Mouse (Mus musculus) forebrain, embryonic 11.5 days (tissue): Measurements from ENCODE around the gene Gpr65. TPM values are rescaled to one million over a fixed set of nuclear protein-coding genes. Genes with fewer than 3 reads are reported as not detected.

Experiments used
- ATAC-seq: fragments of 200-750 bp; cut with Nextera tagmentation; replicated peaks from 2 replicates; pipeline ENCODE4 v1.8.0; 2017; ENCODE audit warnings: moderate TSS enrichment; ENCODE audit not compliant: low FRiP score
- DNase-seq: peaks from one replicate; pipeline ENCODE4 v3.0.0-alpha.2; 2017; ENCODE audit warnings: low spot score
- H3K27ac ChIP-seq: fragments of 300-500 bp; sonication (generic); 2 replicates; pipeline ENCODE4 v1.5.1; 2014; ENCODE audit warnings: low read depth, low read length
- H3K27me3 ChIP-seq: fragments of 300-500 bp; sonication (generic); 2 replicates; pipeline ENCODE4 v1.6.1; 2014; ENCODE audit warnings: mild to moderate bottlenecking, low read length, mixed read lengths; ENCODE audit not compliant: control insufficient read depth, insufficient read depth
- H3K36me3 ChIP-seq: fragments of 300-500 bp; sonication (generic); 2 replicates; pipeline ENCODE4 v1.6.1; 2014; ENCODE audit warnings: mild to moderate bottlenecking, low read length, moderate library complexity, mixed read lengths; ENCODE audit not compliant: control insufficient read depth, insufficient read depth
- H3K4me1 ChIP-seq: fragments of 300-500 bp; sonication (generic); replicated peaks from 2 replicates; pipeline ENCODE4 v1.6.1; 2014; ENCODE audit warnings: low read length, mixed read lengths; ENCODE audit not compliant: control insufficient read depth, insufficient read depth
- H3K4me2 ChIP-seq: fragments of 300-500 bp; sonication (generic); 2 replicates; pipeline ENCODE4 v1.6.1; 2014; ENCODE audit warnings: low read depth, mild to moderate bottlenecking, low read length, moderate library complexity, mixed read lengths; ENCODE audit not compliant: severe bottlenecking
- H3K4me3 ChIP-seq: fragments of 300-500 bp; sonication (generic); 2 replicates; pipeline ENCODE4 v1.5.1; 2014; ENCODE audit warnings: low read depth, low read length
- H3K9ac ChIP-seq: fragments of 300-500 bp; sonication (generic); 2 replicates; pipeline ENCODE4 v1.6.1; 2014; ENCODE audit warnings: low read length
- H3K9me3 ChIP-seq: fragments of 300-500 bp; sonication (generic); 2 replicates; pipeline ENCODE4 v1.6.1; 2016; ENCODE audit warnings: low read length, mixed read lengths; ENCODE audit not compliant: control insufficient read depth
- WGBS: fragments of 180-500 bp; shearing (Covaris S2); extraction: QIAGEN DNeasy Blood & Tissue Kit; methylation state at CpG from one replicate; pipeline ENCODE4 v1.1.7; 2014; 5-methylcytosine and 5-hydroxymethylcytosine counted together
- polyA plus RNA-seq: library from polyadenylated mRNA; unstranded; fragments of >200 nt; fragmentation: Nextera tagmentation; extraction: Ambion mirVana; gene quantifications from 2 replicates; pipeline ENCODE4 v1.2.1, GENCODE M21; 2014

Gene Gpr65
- polyA plus RNA-seq, 1 experiment from 2014 or later = 0.20 TPM

GRCm38 (mm10) chr12:98250327-98250726 is 18.1 kb upstream of the Gpr65 start:
- H3K4me1 ChIP-seq = no peaks in the 10 kb centered on the region
- H3K9ac ChIP-seq = no peak overlapping the region
- H3K4me3 ChIP-seq = no peak overlapping the region
- H3K36me3 ChIP-seq = peaks cover 3% of the 10 kb centered on the region; the same call in 1 of the 2 replicates
- no peaks in the 10 kb centered on the region for H3K27me3 ChIP-seq
- H3K27ac ChIP-seq = no peak overlapping the region
- WGBS = 94% methylated on average over 8 of the region's 8 CpGs
- no peak overlapping the region for H3K4me2 ChIP-seq
- no peak for ATAC-seq
- DNase-seq = no peak
- no peaks in the 10 kb centered on the region for H3K9me3 ChIP-seq

- H3K4me3 ChIP-seq = no peak overlapping the region
- no peak for DNase-seq
Measured at GRCm38 (mm10) chr12:98252417-98252816, 16.0 kb upstream of the Gpr65 start.

GRCm38 (mm10) chr12:98255373-98255995 is 13.0 kb upstream of the Gpr65 start:
- Histone ChIP-seq H3K27ac (no peak overlapping the region), H3K9me3 (no peaks in the 10 kb centered on the region), H3K27me3 (no peaks in the 10 kb centered on the region), H3K4me3 (no peak overlapping the region), H3K9ac (no peak overlapping the region), H3K36me3 (no peaks in the 10 kb centered on the region; the same call in 1 of the 2 replicates), H3K4me2 (no peak overlapping the region), H3K4me1 (no peaks in the 10 kb centered on the region; the same call in 1 of the 2 replicates)
- 80% methylated on average over 13 of the region's 13 CpGs for WGBS
- ATAC-seq (no peak), DNase-seq (no peak)

More at GRCm38 (mm10) chr12:98252417-98252816, 16.0 kb upstream of the Gpr65 start:
- WGBS = 77% methylated on average over 2 of the region's 2 CpGs
- Histone ChIP-seq H3K27ac (no peak overlapping the region), H3K9me3 (no peaks in the 10 kb centered on the region), H3K4me1 (no peaks in the 10 kb centered on the region; the same call in 1 of the 2 replicates), H3K9ac (no peak overlapping the region), H3K4me2 (no peak overlapping the region), H3K36me3 (peaks cover 3% of the 10 kb centered on the region; the same call in 1 of the 2 replicates), H3K27me3 (no peaks in the 10 kb centered on the region)
- no peak for ATAC-seq

GRCm38 (mm10) chr12:98258371-98258844 is 10.0 kb upstream of the Gpr65 start:
- Histone ChIP-seq H3K27me3 (no peaks in the 10 kb centered on the region), H3K4me1 (no peaks in the 10 kb centered on the region; the same call in 1 of the 2 replicates), H3K9me3 (no peaks in the 10 kb centered on the region), H3K9ac (peak overlapping the region; percentile 94), H3K27ac (peak overlapping the region; percentile 93), H3K4me3 (peak overlapping the region; percentile 76), H3K36me3 (no peaks in the 10 kb centered on the region), H3K4me2 (peak overlapping the region; percentile 75)
- under 1% methylated on average over 8 of the region's 8 CpGs for WGBS
- ATAC-seq (no peak), DNase-seq (no peak)

GRCm38 (mm10) chr12:98258845-98259517 is 9.5 kb upstream of the Gpr65 start, which contains the start of gene Galc:
Galc (minus strand) TSS chr12:98259459.
- ATAC-seq (peak; percentile 94), DNase-seq (peak; percentile 91)
- peak within 1 kb of the TSS; percentile 75 for H3K4me2 ChIP-seq
- peak within 1 kb of the TSS; percentile 93 for H3K27ac ChIP-seq
- H3K4me1 ChIP-seq = no peaks in the 10 kb centered on the region; the same call in 1 of the 2 replicates
- no peaks in the 10 kb centered on the region for H3K9me3 ChIP-seq
- H3K9ac ChIP-seq = peak within 1 kb of the TSS; percentile 94
- no peaks in the 10 kb centered on the region for H3K36me3 ChIP-seq
- H3K4me3 ChIP-seq = peak within 1 kb of the TSS; percentile 76
- WGBS = under 1% methylated on average over 74 of the region's 76 CpGs
- no peaks in the 10 kb centered on the region for H3K27me3 ChIP-seq

GRCm38 (mm10) chr12:98259518-98259852 is 8.9 kb upstream of the Gpr65 start:
- ATAC-seq (no peak), DNase-seq (no peak)
- Histone ChIP-seq H3K4me3 (peak overlapping the region; percentile 76), H3K9me3 (no peaks in the 10 kb centered on the region), H3K9ac (peak overlapping the region; percentile 94), H3K27me3 (no peaks in the 10 kb centered on the region), H3K4me2 (peak overlapping the region; percentile 75), H3K27ac (peak overlapping the region; percentile 93; the same call in 1 of the 2 replicates), H3K4me1 (no peaks in the 10 kb centered on the region; the same call in 1 of the 2 replicates), H3K36me3 (no peaks in the 10 kb centered on the region)
- 6% methylated on average over 12 of the region's 12 CpGs for WGBS

- Histone ChIP-seq H3K27me3 (no peaks in the 10 kb centered on the region), H3K4me1 (no peaks in the 10 kb centered on the region), H3K4me3 (no peak overlapping the region), H3K27ac (no peak overlapping the region), H3K4me2 (no peak overlapping the region), H3K9me3 (no peaks in the 10 kb centered on the region), H3K36me3 (no peaks in the 10 kb centered on the region), H3K9ac (no peak overlapping the region)
- no peak for ATAC-seq
- WGBS = 91% methylated on average over 9 of the region's 9 CpGs
- DNase-seq = no peak
Measured at GRCm38 (mm10) chr12:98265697-98266096, 2.7 kb upstream of the Gpr65 start.

GRCm38 (mm10) chr12:98269791-98270745 is 1.6 kb downstream of the Gpr65 start:
- H3K4me1 ChIP-seq = 0 out of 2 replicates have a peak, but pooled peaks cover 1% of the 10 kb centered on the region
- WGBS = 85% methylated on average over 17 of the region's 17 CpGs
- DNase-seq (no peak), ATAC-seq (no peak)
- H3K9ac ChIP-seq = no peak overlapping the region
- no peaks in the 10 kb centered on the region for H3K36me3 ChIP-seq
- no peak overlapping the region for H3K4me3 ChIP-seq
- no peaks in the 10 kb centered on the region for H3K9me3 ChIP-seq
- no peak overlapping the region for H3K27ac ChIP-seq
- H3K4me2 ChIP-seq = no peak overlapping the region
- H3K27me3 ChIP-seq = no peaks in the 10 kb centered on the region
